Mouse (Mus musculus) ES-Bruce4 (cell line): Measurements from ENCODE around the gene Padi6. TPM values are rescaled to one million over a fixed set of nuclear protein-coding genes. Genes with fewer than 3 reads are reported as not detected.
A peak's percentile ranks its signal among the peaks of the same experiment; 100 is the strongest.

Source experiments
- H3K27ac ChIP-seq: 2 replicates; pipeline ENCODE4 v1.5.1; 2012; ENCODE audit warnings: low read length, inconsistent platforms; ENCODE audit not compliant: insufficient read depth
- H3K27me3 ChIP-seq: 2 replicates; pipeline ENCODE4 v1.6.1; 2012; ENCODE audit warnings: mild to moderate bottlenecking, low read length, inconsistent platforms; ENCODE audit not compliant: control insufficient read depth, poor library complexity, insufficient read depth, severe bottlenecking
- H3K36me3 ChIP-seq: 2 replicates; pipeline ENCODE4 v1.6.1; 2012; ENCODE audit warnings: inconsistent platforms, mild to moderate bottlenecking, low read length, moderate library complexity; ENCODE audit not compliant: control insufficient read depth, poor library complexity, insufficient read depth, severe bottlenecking
- H3K4me1 ChIP-seq: one replicate; pipeline ENCODE4 v1.8.1; 2011; ENCODE audit warnings: low read length; ENCODE audit not compliant: control insufficient read depth, insufficient read depth
- H3K4me3 ChIP-seq: 2 replicates; pipeline ENCODE4 v1.5.1; 2011; ENCODE audit warnings: low read depth, mild to moderate bottlenecking, low read length
- H3K9ac ChIP-seq: 2 replicates; pipeline ENCODE4 v1.6.1; 2012; ENCODE audit warnings: low read depth, mild to moderate bottlenecking, inconsistent platforms; ENCODE audit not compliant: poor library complexity, severe bottlenecking
- H3K9me3 ChIP-seq: replicated peaks from 2 replicates; pipeline ENCODE4 v1.6.1; 2012; ENCODE audit warnings: mild to moderate bottlenecking, low read length, inconsistent platforms; ENCODE audit not compliant: control insufficient read depth, poor library complexity, insufficient read depth, severe bottlenecking
- CTCF ChIP-seq: IDR thresholded peaks from one replicate; pipeline ENCODE4 v1.8.1; 2011; ENCODE audit warnings: low read depth, low read length
- EP300 ChIP-seq: IDR thresholded peaks from 2 replicates; pipeline ENCODE4 v1.6.1; 2011; ENCODE audit warnings: low read depth, low read length; ENCODE audit not compliant: insufficient read depth
- POLR2A ChIP-seq: IDR thresholded peaks from one replicate; pipeline ENCODE4 v1.8.1; 2011; ENCODE audit warnings: low read length; ENCODE audit not compliant: insufficient read depth
- polyA plus RNA-seq: library from polyadenylated mRNA; stranded (reverse); fragments of >200 nt; gene quantifications from 2 replicates; pipeline ENCODE4 v1.2.4, GENCODE M21; 2011; ENCODE audit warnings: low read depth; ENCODE audit not compliant: missing spikeins, insufficient read depth, insufficient read length

Gene Padi6
- polyA plus RNA-seq, 1 experiment, result not detected

DNA sequence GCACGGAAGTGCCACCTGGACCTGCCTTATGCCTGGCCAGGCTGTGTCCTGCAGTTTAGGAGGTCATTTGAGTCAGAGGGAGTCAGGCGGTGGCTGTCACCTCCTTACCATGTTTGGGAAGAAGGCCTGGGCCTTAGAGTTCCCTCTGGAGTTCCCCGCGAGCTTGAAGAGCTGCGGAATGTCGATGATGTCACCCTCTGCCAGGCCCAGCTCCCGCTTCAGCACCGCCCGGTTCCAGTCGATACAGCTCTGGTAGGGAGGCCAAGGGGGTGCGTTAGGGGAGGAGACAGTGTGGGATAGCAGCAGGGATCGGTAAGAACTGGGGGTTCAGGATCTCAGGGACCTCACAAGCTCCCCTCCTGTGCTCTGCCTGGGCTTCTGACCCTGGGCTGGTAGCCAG, 5.5 kb upstream of the Padi6 start:
- H3K4me3 ChIP-seq, result peak overlapping the region; percentile 47
- no peak overlapping the region for H3K27ac ChIP-seq
- no peaks in the 10 kb centered on the region for H3K27me3 ChIP-seq
- TF ChIP-seq POLR2A (no peak), EP300 (no peak), CTCF (no peak)
- H3K9me3 ChIP-seq, result no peaks in the 10 kb centered on the region
- H3K9ac ChIP-seq, result peak overlapping the region; percentile 20
- no peaks in the 10 kb centered on the region for H3K4me1 ChIP-seq
- H3K36me3 ChIP-seq, result no peaks in the 10 kb centered on the region

DNA sequence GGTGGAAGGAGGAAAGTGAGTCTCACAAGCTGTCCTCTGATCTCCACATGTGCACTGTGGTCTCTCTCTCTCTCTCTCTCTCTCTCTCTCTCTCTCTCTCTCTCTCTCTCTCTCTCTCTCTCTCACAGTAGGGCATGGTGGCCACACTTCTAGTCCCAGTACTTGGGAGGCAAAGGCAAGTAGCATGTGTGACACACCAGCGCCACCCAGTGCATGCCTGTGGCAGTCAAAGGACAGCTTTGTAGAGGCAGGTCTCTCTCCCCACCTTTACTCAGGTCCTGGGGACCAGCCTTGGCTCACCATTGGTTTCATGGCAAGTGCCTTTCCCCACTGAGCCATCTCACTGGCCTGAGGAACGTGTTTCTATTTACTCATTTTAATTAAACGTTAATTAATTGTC, 2.2 kb upstream of the Padi6 start:
- TF ChIP-seq POLR2A (no peak), CTCF (peak; percentile 98), EP300 (peak; percentile 71)
- H3K36me3 ChIP-seq, result no peaks in the 10 kb centered on the region
- H3K27me3 ChIP-seq, result no peaks in the 10 kb centered on the region
- no peak overlapping the region for H3K27ac ChIP-seq
- H3K9me3 ChIP-seq, result no peaks in the 10 kb centered on the region
- H3K4me1 ChIP-seq, result no peaks in the 10 kb centered on the region
- no peak overlapping the region for H3K4me3 ChIP-seq
- H3K9ac ChIP-seq, result no peak overlapping the region

DNA sequence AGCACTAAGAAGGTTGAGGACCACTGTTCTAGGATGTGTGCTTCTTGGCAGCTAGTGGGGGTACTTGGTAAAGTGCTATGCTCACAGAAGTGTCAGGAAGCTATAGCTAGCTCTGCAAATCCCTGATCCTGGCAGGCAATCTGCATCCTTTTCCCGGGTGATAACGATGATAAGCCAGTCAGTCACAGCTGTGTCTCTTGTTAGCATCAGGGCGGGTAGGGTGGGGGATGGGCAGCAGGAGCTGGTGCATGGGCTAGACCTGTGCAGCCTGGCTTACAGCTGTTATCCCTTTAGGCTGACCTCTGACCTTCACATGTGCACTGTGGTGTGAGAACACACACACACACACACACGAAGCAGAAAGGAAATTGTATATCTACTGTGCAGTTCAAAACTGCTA, 643 bp upstream of the Padi6 start:
- Histone ChIP-seq H3K27ac (no peak overlapping the region), H3K27me3 (no peaks in the 10 kb centered on the region), H3K4me1 (no peaks in the 10 kb centered on the region), H3K9me3 (no peaks in the 10 kb centered on the region), H3K4me3 (no peak overlapping the region), H3K36me3 (no peaks in the 10 kb centered on the region), H3K9ac (no peak overlapping the region)
- TF ChIP-seq EP300, result no peak
- TF ChIP-seq POLR2A, result no peak
- TF ChIP-seq CTCF, result no peak

DNA sequence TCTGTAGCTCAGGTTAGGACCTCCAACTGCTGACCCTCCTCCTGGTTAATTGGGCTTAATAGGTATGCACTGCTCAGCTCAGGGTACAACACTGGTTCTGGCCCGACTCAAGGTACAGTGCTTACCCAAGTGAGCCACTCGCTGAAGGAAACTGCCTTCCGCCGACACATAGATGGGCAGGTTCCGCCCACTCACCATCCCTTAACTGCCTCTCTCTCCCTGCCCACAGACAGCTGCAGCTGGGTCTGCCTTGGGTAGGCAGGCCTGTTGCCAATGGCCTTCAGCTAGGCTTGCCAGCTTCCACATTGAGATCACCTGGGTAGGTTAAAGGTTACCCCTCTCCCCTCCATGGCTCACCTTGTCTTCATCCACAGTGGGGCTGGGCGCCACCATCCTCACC, 1.0 kb downstream of the Padi6 start:
- no peaks in the 10 kb centered on the region for H3K36me3 ChIP-seq
- no peak overlapping the region for H3K27ac ChIP-seq
- H3K9ac ChIP-seq, result no peak overlapping the region
- no peak for TF ChIP-seq EP300
- TF ChIP-seq POLR2A, result no peak
- no peak for TF ChIP-seq CTCF
- H3K9me3 ChIP-seq, result no peaks in the 10 kb centered on the region
- H3K4me1 ChIP-seq, result no peaks in the 10 kb centered on the region
- H3K27me3 ChIP-seq, result no peaks in the 10 kb centered on the region
- H3K4me3 ChIP-seq, result no peak overlapping the region

DNA sequence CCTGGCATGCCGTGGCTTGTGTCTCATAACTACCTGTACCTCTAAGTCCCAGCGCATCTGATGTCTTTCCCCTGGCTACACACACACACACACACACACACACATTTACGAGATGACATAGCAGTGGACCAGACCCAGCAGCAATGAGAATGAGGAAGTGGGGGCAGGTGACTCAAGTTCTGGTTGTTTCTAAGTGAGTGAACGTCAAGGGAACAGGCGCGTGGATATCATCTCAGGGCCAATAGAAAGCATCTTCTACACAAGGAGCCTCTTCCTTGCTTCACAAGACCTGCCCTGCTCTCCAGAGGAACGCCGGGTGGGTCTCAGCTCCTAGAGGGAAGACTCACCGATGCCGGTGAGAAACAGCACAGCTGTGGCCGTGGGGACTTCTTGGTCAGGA, 1.8 kb downstream of the Padi6 start:
- H3K9ac ChIP-seq, result no peak overlapping the region
- no peaks in the 10 kb centered on the region for H3K9me3 ChIP-seq
- H3K27me3 ChIP-seq, result no peaks in the 10 kb centered on the region
- no peak overlapping the region for H3K27ac ChIP-seq
- no peaks in the 10 kb centered on the region for H3K36me3 ChIP-seq
- no peak for TF ChIP-seq CTCF
- H3K4me3 ChIP-seq, result no peak overlapping the region
- no peaks in the 10 kb centered on the region for H3K4me1 ChIP-seq

- Histone ChIP-seq H3K9me3 (no peaks in the 10 kb centered on the region), H3K4me3 (no peak overlapping the region), H3K27ac (no peak overlapping the region), H3K36me3 (no peaks in the 10 kb centered on the region), H3K9ac (no peak overlapping the region), H3K27me3 (no peaks in the 10 kb centered on the region), H3K4me1 (peaks cover 2% of the 10 kb centered on the region)
- TF ChIP-seq EP300 (no peak), POLR2A (no peak), CTCF (no peak)
Measured at GRCm38 (mm10) chr4:140732871-140733270, 9.6 kb downstream of the Padi6 start.

DNA sequence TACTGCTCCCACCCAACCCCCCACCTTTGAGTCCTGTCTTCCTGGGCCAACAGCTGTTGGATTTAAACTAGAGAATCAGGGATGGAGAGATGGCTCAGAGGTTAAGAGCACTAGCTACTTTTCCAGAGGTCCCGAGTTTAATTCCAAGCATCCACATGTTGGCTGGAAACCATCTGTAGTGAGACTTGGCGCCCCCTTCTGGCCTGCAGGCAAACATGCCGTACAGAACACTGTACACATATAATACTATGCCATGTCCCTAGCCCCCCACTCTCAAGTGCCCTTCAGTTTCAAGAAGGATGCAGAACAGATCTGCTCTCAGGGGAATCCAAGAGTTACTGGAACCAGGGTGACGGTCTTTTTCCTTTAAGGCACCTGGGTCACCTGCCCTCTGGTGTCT, 10.8 kb downstream of the Padi6 start:
- Histone ChIP-seq H3K27me3 (no peaks in the 10 kb centered on the region), H3K9me3 (no peaks in the 10 kb centered on the region), H3K4me1 (peaks cover 2% of the 10 kb centered on the region), H3K9ac (no peak overlapping the region), H3K4me3 (no peak overlapping the region), H3K27ac (no peak overlapping the region), H3K36me3 (no peaks in the 10 kb centered on the region)
- TF ChIP-seq CTCF (peak; percentile 76), POLR2A (no peak), EP300 (no peak)
